Mouse (Mus musculus) gastrocnemius, adult 2 months (tissue): Measurements from ENCODE around the gene Trim17. TPM values are rescaled to one million over a fixed set of nuclear protein-coding genes. Genes with fewer than 3 reads are reported as not detected.

Experiments
- DNase-seq: peaks from one replicate; pipeline ENCODE4 v3.0.0; 2022
- H3K27ac ChIP-seq: fragments of 200-600 bp; 2 replicates; pipeline ENCODE4 v1.8.1; 2022; ENCODE audit warnings: mild to moderate bottlenecking
- H3K4me3 ChIP-seq: fragments of 200-600 bp; 2 replicates; pipeline ENCODE4 v1.8.1; 2022; ENCODE audit warnings: mild to moderate bottlenecking, moderate library complexity
- CTCF ChIP-seq: fragments of 200-600 bp; IDR thresholded peaks from 2 replicates; pipeline ENCODE4 v1.8.1; 2022; ENCODE audit warnings: antibody characterized with exemption, mild to moderate bottlenecking, moderate library complexity
- intact Hi-C: fragments of 180-260 bp; cut with DNase I; formaldehyde crosslinking; loops from one replicate; pipeline ENCODE4 v1.15.1; 2025
- total RNA-seq, 2 experiments: library from RNA; stranded (reverse); gene quantifications; 2 replicates each; pipeline ENCODE4 v1.2.3; 2021

The Trim17 gene
- total RNA-seq, 2 experiments from 2014 or later, result 0.08 to 0.33 TPM

GRCm38 (mm10) chr11:58989166-58989565, 34.7 kb downstream of the Trim17 start:
- H3K27ac ChIP-seq, result no peak overlapping the region
- no peak for DNase-seq
- H3K4me3 ChIP-seq, result no peak overlapping the region
- intact Hi-C loops, result no loop called here
- TF ChIP-seq CTCF, result no peak

DNA sequence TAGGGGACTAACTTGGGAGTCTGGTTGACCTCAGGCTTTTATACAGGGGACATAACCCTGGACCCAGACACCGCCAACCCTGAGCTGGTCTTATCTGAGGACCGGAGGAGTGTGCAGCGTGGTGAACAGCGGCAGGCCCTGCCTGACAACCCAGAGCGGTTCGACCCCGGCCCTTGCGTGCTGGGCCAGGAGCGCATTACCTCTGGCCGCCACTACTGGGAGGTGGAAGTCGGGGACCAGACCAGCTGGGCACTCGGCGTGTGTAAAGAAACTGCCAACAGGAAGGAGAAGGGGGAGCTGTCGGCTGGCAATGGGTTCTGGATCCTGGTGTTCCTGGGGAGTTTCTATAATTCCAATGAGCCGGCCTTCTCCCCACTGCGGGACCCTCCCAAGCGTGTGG, 35.7 kb downstream of the Trim17 start:
- Histone ChIP-seq H3K27ac (no peak overlapping the region), H3K4me3 (no peak overlapping the region)
- intact Hi-C loops, result no loop called here
- TF ChIP-seq CTCF, result no peak
- no peak for DNase-seq

- no peak overlapping the region for H3K4me3 ChIP-seq
- no peak for DNase-seq
- H3K27ac ChIP-seq, result no peak overlapping the region
- no peak for TF ChIP-seq CTCF
- intact Hi-C loops, result no loop called here
Measured at GRCm38 (mm10) chr11:58990794-58991193, 36.3 kb downstream of the Trim17 start.

DNA sequence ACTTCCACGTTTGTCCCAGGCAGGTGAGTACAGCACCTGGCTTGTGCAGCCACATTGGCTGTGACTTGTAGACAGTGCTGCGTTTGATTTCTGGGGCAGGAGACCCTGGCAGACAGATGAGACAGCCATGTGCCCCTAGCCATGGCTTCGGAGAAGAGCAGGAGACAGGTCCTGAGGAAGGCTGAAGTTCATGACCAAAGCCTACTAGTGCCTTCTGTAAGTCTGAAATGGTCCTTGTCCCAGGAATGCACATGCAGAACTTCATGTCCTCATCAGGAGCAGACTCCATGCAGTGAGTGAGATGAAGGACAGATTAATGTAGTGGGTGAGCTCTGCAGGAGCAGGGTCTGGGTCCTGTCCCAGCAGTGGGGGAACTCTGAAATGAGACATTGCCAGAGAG, 37.4 kb downstream of the Trim17 start:
- intact Hi-C loops, result no loop called here
- Histone ChIP-seq H3K27ac (no peak overlapping the region), H3K4me3 (no peak overlapping the region)
- no peak for DNase-seq
- no peak for TF ChIP-seq CTCF

DNA sequence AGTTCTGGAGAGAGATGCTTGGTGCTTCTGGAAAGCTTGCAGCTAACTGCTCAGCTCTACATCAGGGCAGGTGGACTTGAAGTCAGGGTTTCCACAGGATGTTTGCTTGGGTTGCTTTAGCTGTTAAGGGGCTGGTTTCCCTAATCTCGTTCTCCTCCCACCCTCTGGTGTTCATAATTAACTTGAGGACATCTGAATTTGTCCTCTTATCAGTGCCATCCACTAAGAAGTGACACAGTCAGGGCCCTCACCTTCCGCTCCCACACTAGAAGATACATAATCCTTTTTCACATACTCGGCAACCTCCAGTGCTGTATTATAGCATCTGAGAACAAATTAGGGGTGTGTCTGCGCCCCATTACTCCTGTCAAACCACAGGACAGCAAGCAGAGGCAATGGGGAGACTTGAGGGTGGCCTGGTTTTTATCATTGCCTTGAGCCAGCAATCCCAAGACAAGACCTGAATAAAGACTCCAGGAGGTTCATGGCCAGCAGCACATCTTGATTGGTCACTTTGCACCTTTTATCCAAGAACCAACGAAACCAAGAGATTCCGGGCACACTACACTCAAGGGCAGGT, 38.7 kb downstream of the Trim17 start:
- TF ChIP-seq CTCF, result no peak
- intact Hi-C loops, result no loop called here
- Histone ChIP-seq H3K4me3 (no peak overlapping the region), H3K27ac (no peak overlapping the region)
- DNase-seq, result no peak

DNA sequence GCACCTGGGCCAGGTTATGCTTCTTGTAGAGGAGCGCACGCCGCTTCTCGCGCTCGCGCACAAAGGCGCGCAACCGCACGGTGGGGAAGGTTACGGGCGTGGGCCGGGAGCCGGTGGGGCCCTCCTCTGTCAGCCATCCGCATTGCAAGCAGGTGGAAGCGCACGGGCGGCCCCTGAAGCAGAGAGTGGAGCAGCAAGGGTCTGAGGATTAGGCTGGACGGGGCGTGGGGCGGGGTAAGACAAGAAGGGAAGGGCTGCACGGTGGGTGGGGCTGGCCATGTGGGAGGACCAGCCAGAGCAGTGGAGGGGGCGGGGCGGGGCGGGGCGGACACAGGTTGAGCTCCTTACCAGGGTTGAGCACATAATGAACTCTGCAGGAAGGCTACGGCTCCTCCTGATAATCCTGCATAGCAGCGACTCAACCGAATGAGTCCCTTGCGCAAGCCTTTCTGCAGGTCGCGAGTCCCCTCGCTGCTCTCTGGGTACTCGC, 39.9 kb downstream of the Trim17 start:
- Histone ChIP-seq H3K4me3 (peak overlapping the region; percentile 53), H3K27ac (no peak overlapping the region; the same call in 1 of the 2 replicates)
- intact Hi-C loops, result no loop called here
- no peak for DNase-seq
- 0 out of 2 replicates have a peak, but pooled peaks have one; percentile 10 for TF ChIP-seq CTCF

DNA sequence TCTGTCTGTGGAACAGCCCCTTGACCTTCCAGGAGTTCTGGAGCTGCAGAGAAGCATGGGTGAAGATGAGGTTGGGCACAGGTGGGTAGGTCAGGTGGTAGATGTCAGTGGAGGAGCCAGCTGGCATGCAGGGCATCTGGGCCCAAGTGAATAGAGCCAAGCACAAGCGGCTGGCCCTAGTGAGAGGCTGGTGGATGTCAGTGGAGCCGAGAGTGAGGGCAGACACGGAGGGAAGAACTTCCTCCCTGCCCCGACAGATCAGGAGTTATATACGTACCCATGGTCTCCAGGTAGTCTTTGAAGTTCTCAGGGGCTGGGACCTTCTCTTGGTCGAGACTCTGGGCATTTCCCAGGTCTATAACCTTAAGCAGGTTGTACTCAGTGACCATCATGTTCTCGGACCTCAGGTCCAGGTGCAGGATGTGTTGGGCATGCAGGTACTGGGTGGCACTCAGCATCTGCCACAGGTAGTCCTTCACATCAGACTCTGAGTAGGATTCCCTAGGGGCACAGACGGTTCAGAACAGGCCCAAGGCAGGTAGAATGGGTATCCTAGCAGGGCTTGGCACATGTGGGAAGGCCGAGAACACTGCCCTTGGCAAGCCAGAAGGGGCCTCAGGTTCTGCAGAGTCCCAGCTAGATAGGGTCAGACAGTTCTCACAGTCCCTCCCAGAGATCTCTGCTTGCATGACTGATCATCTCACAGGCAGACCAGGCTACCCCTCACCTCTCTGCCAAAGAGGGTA, 40.7 kb downstream of the Trim17 start:
- intact Hi-C loops, result no loop called here
- no peak overlapping the region for H3K27ac ChIP-seq
- no peak for DNase-seq
- no peak overlapping the region for H3K4me3 ChIP-seq
- TF ChIP-seq CTCF, result no peak

- TF ChIP-seq CTCF, result no peak
- DNase-seq, result no peak
- no peak overlapping the region for H3K4me3 ChIP-seq
- no peak overlapping the region for H3K27ac ChIP-seq
- intact Hi-C loops, result no loop called here
Measured at GRCm38 (mm10) chr11:58995807-58996370, 41.4 kb downstream of the Trim17 start.

DNA sequence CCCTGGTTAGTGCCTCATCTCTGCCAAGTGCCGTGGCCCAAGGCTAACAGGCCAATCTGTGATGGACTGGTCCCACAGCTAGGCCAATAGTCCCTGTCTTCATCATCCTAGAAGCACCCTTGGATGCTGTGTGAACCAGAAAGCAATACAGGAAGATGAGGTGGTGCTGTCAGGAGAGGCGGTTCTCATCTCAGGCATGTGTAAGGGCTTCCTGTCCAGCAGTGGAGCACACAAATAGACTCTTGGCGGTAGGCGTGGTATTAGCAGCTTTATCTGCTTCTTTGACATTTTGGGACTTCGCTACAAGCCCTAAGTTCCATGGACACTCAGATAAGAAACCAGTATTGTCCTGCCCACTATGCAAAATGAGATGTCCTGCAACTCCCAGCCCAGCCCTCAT, 43.1 kb downstream of the Trim17 start:
- H3K4me3 ChIP-seq, result no peak overlapping the region
- H3K27ac ChIP-seq, result no peak overlapping the region
- intact Hi-C loops, result no loop called here
- DNase-seq, result no peak
- no peak for TF ChIP-seq CTCF

DNA sequence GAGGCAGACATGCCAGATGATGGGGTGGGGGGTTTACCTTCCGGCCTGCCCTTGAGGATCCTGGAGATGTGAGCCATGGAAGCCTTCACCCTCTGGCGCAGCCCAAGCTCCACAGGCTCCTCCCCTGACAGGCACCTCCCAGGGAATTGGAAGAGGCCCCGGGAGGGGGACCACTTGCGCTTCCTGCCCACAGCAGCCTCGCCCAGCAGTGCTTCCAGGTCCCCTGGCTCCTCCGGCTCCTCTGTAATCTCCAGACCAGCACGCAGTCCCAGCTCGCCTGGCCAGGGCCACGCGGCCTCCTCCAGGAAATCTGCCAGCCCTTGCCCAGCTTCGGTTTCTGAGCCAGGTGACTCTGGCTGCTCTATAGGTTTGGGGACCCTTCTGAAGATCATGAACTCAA, 44.7 kb downstream of the Trim17 start:
- no peak overlapping the region for H3K4me3 ChIP-seq
- DNase-seq, result no peak
- intact Hi-C loops, result no loop called here
- TF ChIP-seq CTCF, result no peak
- peak overlapping the region; percentile 35 for H3K27ac ChIP-seq

DNA sequence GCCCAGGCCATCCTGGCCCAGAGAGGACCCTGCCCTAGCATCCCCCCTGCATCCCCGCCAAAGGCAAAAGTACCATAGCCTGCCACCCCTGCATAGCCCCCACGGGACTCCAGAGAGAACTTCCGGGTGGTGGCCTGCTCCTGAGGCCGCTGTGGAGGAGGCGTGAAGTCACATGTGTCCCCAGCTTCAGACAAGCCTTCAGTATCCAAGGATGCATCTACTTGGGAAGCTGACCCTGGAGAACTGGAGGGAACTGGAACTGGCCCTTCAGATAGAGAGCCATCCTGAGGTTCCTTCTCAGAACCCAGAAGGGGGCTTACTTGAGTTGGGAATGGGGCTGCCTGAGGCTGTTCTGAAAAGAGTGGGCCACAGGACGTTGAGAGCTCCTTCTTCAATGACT, 45.3 kb downstream of the Trim17 start:
- DNase-seq, result no peak
- H3K4me3 ChIP-seq, result no peak overlapping the region
- no peak overlapping the region for H3K27ac ChIP-seq
- no peak for TF ChIP-seq CTCF
- intact Hi-C loops, result no loop called here

- intact Hi-C loops, result no loop called here
- no peak overlapping the region for H3K27ac ChIP-seq
- H3K4me3 ChIP-seq, result no peak overlapping the region
- TF ChIP-seq CTCF, result no peak
- DNase-seq, result no peak
Measured at GRCm38 (mm10) chr11:59000635-59001034, 46.1 kb downstream of the Trim17 start.

DNA sequence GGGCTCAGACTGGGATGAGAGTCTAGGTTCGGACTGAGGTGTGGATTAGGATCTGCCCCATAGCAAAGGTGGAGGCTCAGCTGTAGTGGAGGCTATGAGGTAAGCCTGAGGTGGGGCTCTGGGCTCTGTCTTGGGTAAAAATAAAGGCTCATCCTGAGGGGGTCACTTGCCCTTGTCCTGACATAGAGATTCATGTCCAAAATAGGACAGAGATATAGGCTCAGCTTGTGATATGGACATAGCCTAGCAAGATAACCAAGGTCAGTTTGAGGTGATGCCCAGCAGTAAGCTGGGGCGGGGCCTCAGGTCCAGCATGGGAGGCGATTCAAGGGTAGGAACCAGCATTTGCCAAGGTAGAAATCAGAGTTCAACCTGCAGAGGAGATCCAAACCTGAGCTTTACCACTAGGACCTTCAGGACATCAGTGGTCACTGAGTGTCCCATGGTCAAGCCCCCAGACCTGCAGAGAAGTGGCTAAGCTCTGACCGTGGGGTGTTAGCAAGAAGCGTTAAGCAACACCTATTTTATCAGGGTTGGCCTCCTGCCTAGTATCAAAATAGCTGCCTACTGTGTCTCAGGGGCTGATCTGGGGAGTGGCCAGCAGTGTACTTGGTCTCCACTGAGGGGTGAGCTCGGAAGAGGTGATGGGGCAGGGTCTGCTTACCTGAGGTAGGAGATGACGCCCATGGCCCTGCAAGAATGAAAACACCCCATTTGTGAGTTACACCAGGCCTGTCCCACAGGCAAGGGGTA, 48.0 kb downstream of the Trim17 start:
- TF ChIP-seq CTCF, result no peak
- DNase-seq, result no peak
- intact Hi-C loops, result no loop called here
- H3K4me3 ChIP-seq, result no peak overlapping the region
- no peak overlapping the region for H3K27ac ChIP-seq
